Mouse (Mus musculus): ENCODE measurements around the gene Prim2.

GRCm38 (mm10) chr1:33588557-33588956, 81.0 kb downstream of the Prim2 start:
- TF ChIP-seq CTCF (IDR thresholded peaks at IDR 0.05; ENCODE audit: control insufficient read depth, insufficient read depth, insufficient read length) (no peak), MYOG (IDR thresholded peaks at IDR 0.05; ENCODE audit: control insufficient read depth, extremely low read depth, insufficient read length) (no peak), USF1 (IDR thresholded peaks at IDR 0.05; ENCODE audit: low read depth) (no peak), MYOD1 (IDR thresholded peaks at IDR 0.05; ENCODE audit: control insufficient read depth, insufficient read length, low read depth) (no peak), CEBPB (IDR thresholded peaks at IDR 0.05; ENCODE audit: low read depth) (no peak)

All from C2C12 (cell line).